In the genomic region with DNA sequence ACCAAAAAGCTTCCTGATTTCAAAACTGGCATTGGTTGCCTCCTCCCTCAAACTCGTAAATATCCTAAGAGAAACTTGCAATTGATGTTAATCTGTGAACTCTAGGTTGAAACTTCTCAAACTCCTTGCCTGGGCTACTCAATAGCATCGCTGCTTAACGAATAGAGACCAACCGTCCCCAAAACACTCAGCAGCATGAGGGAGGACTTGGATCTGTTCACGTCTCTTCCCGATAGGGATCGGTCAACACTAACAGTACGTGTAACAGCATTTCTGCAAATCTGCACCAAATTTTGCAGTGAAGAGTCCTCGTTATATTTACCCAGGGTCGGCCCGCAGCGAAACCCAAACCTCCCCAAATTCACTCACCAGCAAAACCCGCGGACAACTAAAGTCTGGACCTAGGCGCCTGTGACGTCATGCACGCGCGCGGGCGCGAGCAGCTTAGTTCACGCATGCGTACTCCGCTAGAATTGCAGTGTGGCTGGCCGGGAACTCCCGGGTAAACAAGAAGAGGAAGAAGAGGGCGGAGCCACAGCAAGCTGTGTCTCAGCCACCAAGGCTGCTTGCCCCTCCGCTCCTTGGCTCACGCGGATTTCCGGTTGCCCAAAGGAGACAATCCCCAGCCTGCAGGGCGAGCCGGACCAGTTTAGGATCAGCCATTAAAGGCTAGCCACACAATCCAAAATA, we compare ENCODE assay signal across 1 mouse cellular context.
A peak's percentile ranks its signal among the peaks of the same experiment; 100 is the strongest.
TF ChIP-seq lines count a peak whose summit lies in the region.

A gene (minus strand): TSS at position 441 of the 690 bp plus-strand sequence.

TF ChIP-seq in CH12.LX, 34 proteins besides CTCF, POLR2A, EP300 and RAD21 (continued from another document):
- no peak for TF ChIP-seq CHD2 (IDR thresholded peaks at IDR 0.05; ENCODE audit: low read length)
- peak; percentile 43; the same call in 1 of the 2 replicates for TF ChIP-seq MYC (IDR thresholded peaks at IDR 0.05; ENCODE audit: low read depth, low read length)
- TF ChIP-seq POLR2AphosphoS2 (IDR thresholded peaks at IDR 0.05; ENCODE audit: low read depth, low read length), result 0 out of 2 replicates have a peak, but pooled peaks have one; percentile 46
- TF ChIP-seq ZKSCAN1 (IDR thresholded peaks at IDR 0.05; ENCODE audit: borderline replicate concordance, low read depth, low read length), result no peak
- TF ChIP-seq GABPA (IDR thresholded peaks at IDR 0.05; ENCODE audit: insufficient replicate concordance, low read depth, low read length), result no peak
- peak; percentile 87 for TF ChIP-seq NRF1 (IDR thresholded peaks at IDR 0.05; ENCODE audit: low read depth, low read length)
- no peak; the same call in 1 of the 2 replicates for TF ChIP-seq MAX (IDR thresholded peaks at IDR 0.05; ENCODE audit: low read length)
- TF ChIP-seq MXI1 (IDR thresholded peaks at IDR 0.05; ENCODE audit: low read depth, low read length), result 0 out of 2 replicates have a peak, but pooled peaks have one; percentile 13
- TF ChIP-seq UBTF (IDR thresholded peaks at IDR 0.05; ENCODE audit: low read depth, low read length), result no peak
- TF ChIP-seq HCFC1 (IDR thresholded peaks at IDR 0.05; ENCODE audit: low read depth, low read length), result peak; percentile 80
- peak; percentile 80 for TF ChIP-seq BHLHE40 (IDR thresholded peaks at IDR 0.05; ENCODE audit: low read depth, low read length)
- TF ChIP-seq ZNF384 (IDR thresholded peaks at IDR 0.05; ENCODE audit: low read depth, low read length), result no peak
- no peak for TF ChIP-seq SMC3 (IDR thresholded peaks at IDR 0.05; ENCODE audit: low read depth, low read length)
- no peak for TF ChIP-seq RCOR1 (conservative IDR thresholded peaks at IDR 0.05; ENCODE audit: low read depth, low read length)
- no peak for TF ChIP-seq USF2 (conservative IDR thresholded peaks at IDR 0.05; ENCODE audit: low read depth, low read length)
- no peak; the same call in none of the 2 replicates for TF ChIP-seq NELFE (IDR thresholded peaks at IDR 0.05; ENCODE audit: low read depth, low read length)
- TF ChIP-seq MAFK (IDR thresholded peaks at IDR 0.05; ENCODE audit: insufficient replicate concordance, low read length), result no peak
- peak; percentile 54; the same call in 1 of the 2 replicates for TF ChIP-seq KAT2A (IDR thresholded peaks at IDR 0.05; ENCODE audit: insufficient replicate concordance, low read length)
- peak; percentile 69 for TF ChIP-seq SIN3A (IDR thresholded peaks at IDR 0.05; ENCODE audit: low read length)
- no peak for TF ChIP-seq CHD1 (IDR thresholded peaks at IDR 0.05; ENCODE audit: low read depth, low read length)
- TF ChIP-seq IRF4 (IDR thresholded peaks at IDR 0.05; ENCODE audit: low read depth, low read length), result peak; percentile 83
